Mouse (Mus musculus): ENCODE results near the gene Prkch. TPM values are rescaled to one million over a fixed set of nuclear protein-coding genes. Genes with fewer than 3 reads are reported as not detected.
"Not testable (repeated sequence)": the region's sequence is repeated elsewhere in the genome, so short reads cannot be mapped to it uniquely, and the experiment has no call there.

The Prkch gene
- total and polyA plus RNA-seq, 2 experiments from 2014 or later, result 10.4 to 16.7 TPM

- no peaks in the 10 kb centered on the region for H3K36me3 ChIP-seq (ENCODE audit: insufficient read depth)
- no peaks in the 10 kb centered on the region for H3K4me1 ChIP-seq (ENCODE audit: insufficient read depth)
- H3K4me3 ChIP-seq (ENCODE audit: low read depth, low read length), result no peak overlapping the region
- no peak for TF ChIP-seq CTCF (IDR thresholded peaks at IDR 0.05; ENCODE audit: low read depth)
- no peaks in the 10 kb centered on the region for H3K9me3 ChIP-seq (ENCODE audit: low read length)
- no peak overlapping the region for H3K9ac ChIP-seq
- H3K4me2 ChIP-seq (ENCODE audit: low read depth), result no peak overlapping the region
- DNase-seq, result no peak
- no peaks in the 10 kb centered on the region for H3K27me3 ChIP-seq (ENCODE audit: insufficient read depth, low read length)
- H3K27ac ChIP-seq (ENCODE audit: low read depth, low read length), result no peak overlapping the region
- 84% methylated on average over 20 of the region's 20 CpGs for WGBS
- 0 out of 2 replicates have a peak, but pooled peaks have one; percentile 29 for ATAC-seq
Observed at GRCm38 (mm10) chr12:73558525-73559195, 25.9 kb upstream of the Prkch start.

DNA sequence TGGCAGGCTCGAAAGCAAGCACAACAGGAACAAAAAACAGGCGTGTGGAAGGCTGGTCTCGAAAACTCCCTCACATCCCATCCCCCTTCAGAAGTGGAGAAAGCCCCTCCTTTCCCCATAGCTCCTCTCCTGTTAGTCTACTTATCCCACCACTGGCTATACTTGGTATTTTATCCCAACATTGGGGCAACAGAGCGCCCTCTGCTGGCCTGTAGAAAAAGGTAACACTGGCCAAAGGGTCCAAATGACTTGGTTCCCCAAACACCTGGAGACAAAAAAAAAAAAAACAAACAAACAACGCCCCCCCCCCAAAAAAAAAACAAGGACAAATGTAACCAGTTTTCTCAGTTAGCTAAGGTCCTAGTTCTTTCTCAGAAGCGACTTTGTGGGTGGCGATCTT, 24.5 kb upstream of the Prkch start:
- no peaks in the 10 kb centered on the region for H3K9me3 ChIP-seq (ENCODE audit: low read length)
- H3K27me3 ChIP-seq (ENCODE audit: insufficient read depth, low read length), result no peaks in the 10 kb centered on the region
- peak; percentile 32 for TF ChIP-seq CTCF (IDR thresholded peaks at IDR 0.05; ENCODE audit: low read depth)
- H3K4me2 ChIP-seq (ENCODE audit: low read depth), result no peak overlapping the region
- H3K9ac ChIP-seq, result no peak overlapping the region
- no peaks in the 10 kb centered on the region for H3K36me3 ChIP-seq (ENCODE audit: insufficient read depth)
- H3K4me1 ChIP-seq (ENCODE audit: insufficient read depth), result no peaks in the 10 kb centered on the region
- ATAC-seq (no peak), DNase-seq (no peak)
- no peak overlapping the region for H3K27ac ChIP-seq (ENCODE audit: low read depth, low read length)
- 54% methylated on average over 7 of the region's 7 CpGs for WGBS
- H3K4me3 ChIP-seq (ENCODE audit: low read depth, low read length), result no peak overlapping the region

DNA sequence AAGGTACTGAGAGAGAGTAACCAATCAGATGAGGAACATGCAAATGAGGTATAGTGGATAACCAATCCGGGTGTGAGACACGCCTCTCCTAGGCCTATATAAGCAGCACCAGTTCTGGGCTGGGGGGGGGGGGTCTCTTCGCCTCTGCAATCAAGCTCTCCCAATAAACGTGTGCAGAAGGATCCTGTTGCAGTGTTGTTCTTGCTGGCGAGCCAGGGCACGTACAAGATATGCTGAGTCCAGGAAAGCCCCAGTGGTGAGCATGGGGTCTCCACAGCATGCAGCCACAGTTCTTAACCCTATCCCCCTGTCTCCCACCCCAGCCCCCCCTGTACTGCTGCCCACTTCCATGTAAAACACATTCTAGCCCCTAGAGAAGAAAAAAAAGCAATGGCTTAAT, 21.5 kb upstream of the Prkch start:
- not testable (repeated sequence) for H3K4me2 ChIP-seq (ENCODE audit: low read depth); H3K4me1 ChIP-seq (ENCODE audit: insufficient read depth); H3K9me3 ChIP-seq (ENCODE audit: low read length); H3K27ac ChIP-seq (ENCODE audit: low read depth, low read length); ATAC-seq; H3K36me3 ChIP-seq (ENCODE audit: insufficient read depth); H3K27me3 ChIP-seq (ENCODE audit: insufficient read depth, low read length); H3K4me3 ChIP-seq (ENCODE audit: low read depth, low read length); H3K9ac ChIP-seq; DNase-seq
- 81% methylated on average over 6 of the region's 6 CpGs for WGBS

DNA sequence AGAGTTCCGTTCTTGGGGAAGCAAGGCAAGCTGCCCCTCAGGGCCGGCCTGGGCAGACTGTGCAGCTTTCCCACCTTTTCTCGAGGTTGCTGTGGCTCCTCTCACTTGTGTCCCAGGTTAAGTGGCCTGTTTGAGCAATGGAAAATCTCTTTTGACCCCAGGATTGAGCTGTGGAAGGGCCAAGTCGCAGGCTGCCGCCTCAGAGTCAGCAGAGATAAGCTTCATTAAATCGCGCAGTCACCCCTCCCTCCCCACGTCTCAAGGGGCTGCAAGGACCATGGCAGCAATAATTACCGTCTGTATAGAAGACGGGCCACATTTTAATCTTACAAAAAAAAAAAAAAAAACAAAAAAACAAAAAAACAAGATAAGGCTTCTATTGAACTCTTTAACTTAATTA, 20.4 kb upstream of the Prkch start:
- no peak for ATAC-seq
- Histone ChIP-seq H3K9ac (no peak overlapping the region), H3K4me3 (ENCODE audit: low read depth, low read length) (no peak overlapping the region), H3K27ac (ENCODE audit: low read depth, low read length) (no peak overlapping the region), H3K4me2 (ENCODE audit: low read depth) (no peak overlapping the region), H3K9me3 (ENCODE audit: low read length) (no peaks in the 10 kb centered on the region), H3K4me1 (ENCODE audit: insufficient read depth) (no peaks in the 10 kb centered on the region), H3K27me3 (ENCODE audit: insufficient read depth, low read length) (no peaks in the 10 kb centered on the region), H3K36me3 (ENCODE audit: insufficient read depth) (no peaks in the 10 kb centered on the region)
- no peak for DNase-seq
- 17% methylated on average over 10 of the region's 10 CpGs for WGBS
- no peak for TF ChIP-seq CTCF (IDR thresholded peaks at IDR 0.05; ENCODE audit: low read depth)

GRCm38 (mm10) chr12:73564795-73565619, 19.6 kb upstream of the Prkch start:
- 12% methylated on average over 21 of the region's 21 CpGs for WGBS
- Histone ChIP-seq H3K36me3 (ENCODE audit: insufficient read depth) (no peaks in the 10 kb centered on the region), H3K4me2 (ENCODE audit: low read depth) (peak overlapping the region; percentile 55), H3K4me1 (ENCODE audit: insufficient read depth) (no peaks in the 10 kb centered on the region), H3K9ac (peak overlapping the region; percentile 44; the same call in 1 of the 2 replicates), H3K4me3 (ENCODE audit: low read depth, low read length) (peak overlapping the region; percentile 35), H3K9me3 (ENCODE audit: low read length) (no peaks in the 10 kb centered on the region), H3K27me3 (ENCODE audit: insufficient read depth, low read length) (no peaks in the 10 kb centered on the region), H3K27ac (ENCODE audit: low read depth, low read length) (no peak overlapping the region)
- DNase-seq, result peak; percentile 72
- ATAC-seq, result peak; percentile 66
- peak; percentile 50 for TF ChIP-seq CTCF (IDR thresholded peaks at IDR 0.05; ENCODE audit: low read depth)

DNA sequence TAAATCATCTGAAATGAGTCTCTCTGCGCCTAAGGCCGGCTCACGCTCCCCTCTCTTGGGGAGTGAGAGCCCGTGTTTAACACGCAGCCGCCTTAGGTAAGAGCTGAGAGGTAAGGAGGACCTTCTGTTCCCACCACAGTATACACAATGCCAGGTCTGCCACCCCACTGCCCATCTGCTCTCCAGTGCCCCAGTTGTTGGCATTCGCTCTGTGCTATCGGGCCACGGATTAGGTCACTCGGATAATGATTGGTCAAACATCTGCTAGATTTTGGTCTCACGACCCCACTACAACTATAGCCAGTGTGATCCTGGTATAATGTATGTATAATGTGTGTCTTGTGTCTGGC, 19.0 kb upstream of the Prkch start:
- no peak for TF ChIP-seq CTCF (IDR thresholded peaks at IDR 0.05; ENCODE audit: low read depth)
- peak overlapping the region; percentile 44; the same call in 1 of the 2 replicates for H3K9ac ChIP-seq
- H3K4me1 ChIP-seq (ENCODE audit: insufficient read depth), result no peaks in the 10 kb centered on the region
- H3K36me3 ChIP-seq (ENCODE audit: insufficient read depth), result no peaks in the 10 kb centered on the region
- DNase-seq (no peak), ATAC-seq (peak; percentile 14; the same call in 1 of the 2 replicates)
- peak overlapping the region; percentile 35 for H3K4me3 ChIP-seq (ENCODE audit: low read depth, low read length)
- peak overlapping the region; percentile 55 for H3K4me2 ChIP-seq (ENCODE audit: low read depth)
- H3K9me3 ChIP-seq (ENCODE audit: low read length), result no peaks in the 10 kb centered on the region
- no peak overlapping the region for H3K27ac ChIP-seq (ENCODE audit: low read depth, low read length)
- WGBS, result 57% methylated on average over 11 of the region's 11 CpGs
- no peaks in the 10 kb centered on the region for H3K27me3 ChIP-seq (ENCODE audit: insufficient read depth, low read length)

DNA sequence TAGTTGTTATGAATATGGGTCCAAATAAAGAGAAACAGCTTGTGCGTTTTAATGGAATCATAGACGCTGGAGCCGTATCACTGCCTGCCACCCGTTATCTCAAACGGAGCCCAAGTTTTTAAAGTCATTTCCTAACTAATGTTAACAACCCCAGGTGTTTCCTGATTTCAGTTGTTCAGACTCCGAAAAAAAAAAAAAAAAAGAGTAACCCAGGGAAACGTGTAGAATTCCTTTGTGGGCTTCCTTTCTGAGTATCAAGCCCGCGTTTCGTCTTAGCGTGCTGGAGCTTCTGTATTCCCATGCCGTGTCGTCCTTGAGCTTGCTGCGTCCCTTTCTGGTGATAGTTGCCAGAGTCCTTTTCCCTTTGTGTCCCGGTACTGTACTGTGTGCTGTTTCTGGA, 10.0 kb upstream of the Prkch start:
- TF ChIP-seq CTCF (IDR thresholded peaks at IDR 0.05; ENCODE audit: low read depth), result no peak
- H3K9ac ChIP-seq, result no peak overlapping the region
- H3K9me3 ChIP-seq (ENCODE audit: low read length), result no peaks in the 10 kb centered on the region
- no peaks in the 10 kb centered on the region for H3K4me1 ChIP-seq (ENCODE audit: insufficient read depth)
- no peak overlapping the region for H3K4me2 ChIP-seq (ENCODE audit: low read depth)
- ATAC-seq (no peak), DNase-seq (no peak)
- WGBS, result 73% methylated on average over 15 of the region's 15 CpGs
- H3K4me3 ChIP-seq (ENCODE audit: low read depth, low read length), result no peak overlapping the region
- no peaks in the 10 kb centered on the region for H3K27me3 ChIP-seq (ENCODE audit: insufficient read depth, low read length)
- no peaks in the 10 kb centered on the region for H3K36me3 ChIP-seq (ENCODE audit: insufficient read depth)
- H3K27ac ChIP-seq (ENCODE audit: low read depth, low read length), result no peak overlapping the region
